Mouse (Mus musculus) forebrain, embryonic 12.5 days (tissue): ENCODE results near the gene Tmem59. TPM values are rescaled to one million over a fixed set of nuclear protein-coding genes. Genes with fewer than 3 reads are reported as not detected.

Experiments
- ATAC-seq: fragments of 200-750 bp; cut with Nextera tagmentation; 2 replicates; pipeline ENCODE4 v1.8.0; 2017; ENCODE audit warnings: moderate TSS enrichment; ENCODE audit not compliant: low FRiP score
- H3K27ac ChIP-seq: fragments of 300-500 bp; sonication (generic); 2 replicates; pipeline ENCODE4 v1.5.1; 2016; ENCODE audit warnings: mild to moderate bottlenecking
- H3K27me3 ChIP-seq: fragments of 300-500 bp; sonication (generic); 2 replicates; pipeline ENCODE4 v1.6.1; 2016; ENCODE audit warnings: mild to moderate bottlenecking
- H3K36me3 ChIP-seq: fragments of 300-500 bp; sonication (generic); replicated peaks from 2 replicates; pipeline ENCODE4 v1.6.1; 2016; ENCODE audit warnings: mild to moderate bottlenecking
- H3K4me1 ChIP-seq: fragments of 300-500 bp; sonication (generic); 2 replicates; pipeline ENCODE4 v1.6.1; 2016
- H3K4me2 ChIP-seq: fragments of 300-500 bp; sonication (generic); 2 replicates; pipeline ENCODE4 v1.6.1; 2016; ENCODE audit warnings: mild to moderate bottlenecking, moderate library complexity
- H3K4me3 ChIP-seq: fragments of 300-500 bp; sonication (generic); replicated peaks from 2 replicates; pipeline ENCODE4 v1.5.1; 2016; ENCODE audit warnings: mild to moderate bottlenecking
- H3K9ac ChIP-seq: fragments of 300-500 bp; sonication (generic); 2 replicates; pipeline ENCODE4 v1.6.1; 2016; ENCODE audit warnings: mild to moderate bottlenecking
- H3K9me3 ChIP-seq: fragments of 300-500 bp; sonication (generic); 2 replicates; pipeline ENCODE4 v1.6.1; 2016
- WGBS: fragments of 180-500 bp; shearing (Covaris S2); methylation state at CpG from one replicate; pipeline ENCODE4 v1.1.7; 2016; 5-methylcytosine and 5-hydroxymethylcytosine counted together
- polyA plus RNA-seq: library from polyadenylated mRNA; unstranded; fragments of >200 nt; fragmentation: Nextera tagmentation; extraction: Ambion mirVana; gene quantifications from 2 replicates; pipeline ENCODE4 v1.2.1, GENCODE M21; 2016

Tmem59 gene
- polyA plus RNA-seq, 1 experiment from 2014 or later: 289 TPM

GRCm38 (mm10) chr4:107213279-107214011 is 35.2 kb downstream of the Tmem59 start:
- Histone ChIP-seq H3K9me3 (no peaks in the 10 kb centered on the region), H3K27ac (no peak overlapping the region), H3K27me3 (no peaks in the 10 kb centered on the region), H3K4me3 (no peak overlapping the region), H3K4me2 (no peak overlapping the region), H3K9ac (no peak overlapping the region), H3K36me3 (0 out of 2 replicates have a peak, but pooled peaks cover 3% of the 10 kb centered on the region), H3K4me1 (no peaks in the 10 kb centered on the region)
- WGBS: 84% methylated on average over 12 of the region's 12 CpGs
- no peak for ATAC-seq

DNA sequence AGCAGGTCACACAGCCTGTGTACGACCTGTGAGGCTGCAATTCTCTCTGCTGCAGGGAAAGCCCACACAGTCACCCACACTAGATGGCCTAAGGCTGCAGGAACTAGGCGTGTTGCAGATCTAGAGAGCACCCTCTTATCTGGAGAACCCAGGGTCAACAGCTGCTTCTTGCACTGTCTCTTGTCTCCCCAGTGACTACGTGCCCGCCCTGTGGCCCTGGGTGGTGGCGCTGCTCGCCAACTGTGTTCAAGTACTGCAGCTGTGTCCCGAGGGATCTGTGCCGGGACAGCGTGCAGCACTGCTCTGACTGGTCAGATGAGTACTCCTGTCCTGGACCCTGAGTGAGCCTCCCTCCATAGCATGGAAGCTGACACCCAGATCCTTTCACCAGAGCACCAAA is 39.4 kb downstream of the Tmem59 start:
- no peak overlapping the region for H3K27ac ChIP-seq
- H3K4me2 ChIP-seq: no peak overlapping the region
- H3K4me3 ChIP-seq: no peak overlapping the region
- no peaks in the 10 kb centered on the region for H3K9me3 ChIP-seq
- no peaks in the 10 kb centered on the region for H3K36me3 ChIP-seq
- no peak for ATAC-seq
- H3K27me3 ChIP-seq: no peaks in the 10 kb centered on the region
- 88% methylated on average over 9 of the region's 9 CpGs for WGBS
- no peak overlapping the region for H3K9ac ChIP-seq
- no peaks in the 10 kb centered on the region for H3K4me1 ChIP-seq

DNA sequence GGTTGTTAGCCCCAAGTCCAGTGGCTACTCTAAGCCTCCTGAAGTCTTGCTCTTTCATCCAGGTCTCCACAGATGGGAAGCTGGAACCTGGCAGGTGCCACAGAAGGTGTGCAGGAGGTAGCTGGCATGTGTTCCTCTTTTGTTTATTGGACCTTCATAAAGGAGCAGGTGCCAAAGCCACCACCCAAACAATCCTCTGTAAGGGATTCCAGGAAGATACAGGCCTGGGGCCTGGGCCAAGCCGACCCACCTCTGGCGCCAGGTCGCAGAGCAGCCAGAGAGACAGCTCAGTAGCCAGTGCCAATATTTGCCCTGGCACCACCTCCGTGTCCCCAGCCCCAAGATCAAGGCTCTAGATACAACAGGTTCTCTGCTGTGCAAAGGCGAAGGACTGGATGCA is 43.3 kb downstream of the Tmem59 start:
- Histone ChIP-seq H3K36me3 (no peaks in the 10 kb centered on the region), H3K27me3 (no peaks in the 10 kb centered on the region), H3K9me3 (no peaks in the 10 kb centered on the region), H3K4me1 (no peaks in the 10 kb centered on the region), H3K27ac (no peak overlapping the region), H3K4me2 (no peak overlapping the region), H3K4me3 (no peak overlapping the region), H3K9ac (no peak overlapping the region)
- ATAC-seq: no peak
- 91% methylated on average over 5 of the region's 5 CpGs for whole genome bisulfite sequencing

GRCm38 (mm10) chr4:107223225-107224204 is 45.3 kb downstream of the Tmem59 start:
- H3K9me3 ChIP-seq: no peaks in the 10 kb centered on the region
- ATAC-seq: no peak
- H3K4me2 ChIP-seq: no peak overlapping the region
- H3K4me1 ChIP-seq: no peaks in the 10 kb centered on the region
- no peaks in the 10 kb centered on the region for H3K36me3 ChIP-seq
- H3K9ac ChIP-seq: no peak overlapping the region
- no peak overlapping the region for H3K27ac ChIP-seq
- 85% methylated on average over 11 of the region's 11 CpGs for WGBS
- no peaks in the 10 kb centered on the region for H3K27me3 ChIP-seq
- H3K4me3 ChIP-seq: no peak overlapping the region

GRCm38 (mm10) chr4:107226313-107226712 is 48.1 kb downstream of the Tmem59 start:
- no peak for ATAC-seq
- Histone ChIP-seq H3K4me1 (no peaks in the 10 kb centered on the region), H3K36me3 (no peaks in the 10 kb centered on the region; the same call in 1 of the 2 replicates), H3K9me3 (no peaks in the 10 kb centered on the region), H3K4me3 (no peak overlapping the region), H3K9ac (no peak overlapping the region), H3K4me2 (no peak overlapping the region), H3K27ac (no peak overlapping the region), H3K27me3 (no peaks in the 10 kb centered on the region)
- 90% methylated on average over 2 of the region's 2 CpGs for WGBS

DNA sequence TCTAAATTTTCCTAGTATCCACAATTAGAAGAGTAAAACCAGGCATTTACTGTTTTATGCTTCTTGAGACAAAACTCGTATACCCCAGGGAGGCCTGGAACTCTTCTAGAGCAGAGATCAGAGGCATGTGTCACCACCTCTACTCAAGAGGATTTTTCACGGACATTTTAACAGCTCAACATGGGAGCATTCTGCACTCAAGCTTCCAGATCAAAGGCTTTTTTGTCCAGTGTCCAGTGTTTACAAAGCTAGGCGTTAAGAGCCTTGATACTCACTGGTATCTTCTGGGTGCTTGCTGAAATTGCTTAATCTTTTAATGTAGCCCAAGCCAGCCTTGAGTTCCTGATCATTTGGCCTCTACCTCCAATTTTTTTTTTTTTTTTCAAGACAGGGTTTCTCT is 54.0 kb downstream of the Tmem59 start:
- 72% methylated on average over 3 of the region's 3 CpGs for WGBS
- ATAC-seq: no peak
- Histone ChIP-seq H3K36me3 (peaks cover 46% of the 10 kb centered on the region), H3K4me3 (no peak overlapping the region), H3K27ac (no peak overlapping the region), H3K9ac (no peak overlapping the region), H3K9me3 (no peaks in the 10 kb centered on the region), H3K27me3 (no peaks in the 10 kb centered on the region), H3K4me2 (no peak overlapping the region), H3K4me1 (no peaks in the 10 kb centered on the region)

- peaks cover 80% of the 10 kb centered on the region for H3K36me3 ChIP-seq
- H3K9me3 ChIP-seq: no peaks in the 10 kb centered on the region
- H3K27ac ChIP-seq: no peak overlapping the region
- H3K9ac ChIP-seq: no peak overlapping the region
- H3K4me2 ChIP-seq: no peak overlapping the region
- H3K4me3 ChIP-seq: no peak overlapping the region
- H3K4me1 ChIP-seq: no peaks in the 10 kb centered on the region
- H3K27me3 ChIP-seq: no peaks in the 10 kb centered on the region
- WGBS: 99% methylated on average over 2 of the region's 2 CpGs
- no peak for ATAC-seq
Observed at GRCm38 (mm10) chr4:107238253-107238652, 60.1 kb downstream of the Tmem59 start.

DNA sequence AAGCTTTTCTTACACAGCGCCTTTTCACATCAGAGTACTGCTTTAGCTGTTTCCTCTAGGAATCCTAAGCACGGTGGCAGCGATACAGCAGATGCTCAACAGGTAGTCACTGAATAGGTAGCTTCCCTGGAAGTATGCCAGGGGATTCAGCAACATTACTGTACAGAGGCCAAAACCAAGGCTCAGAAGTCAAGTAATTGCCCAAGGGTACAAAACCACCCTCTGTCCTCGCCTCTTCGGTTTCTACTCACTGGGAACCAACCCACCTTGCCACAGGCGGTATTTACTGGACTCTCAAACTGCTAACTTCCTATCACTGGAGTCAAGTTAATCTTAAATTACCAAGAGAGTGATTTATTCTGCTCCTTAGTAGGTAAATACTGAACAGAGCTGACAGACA is 62.0 kb downstream of the Tmem59 start:
- Histone ChIP-seq H3K4me3 (no peak overlapping the region), H3K36me3 (peaks cover 72% of the 10 kb centered on the region), H3K27me3 (no peaks in the 10 kb centered on the region), H3K4me2 (no peak overlapping the region), H3K4me1 (peaks cover 3% of the 10 kb centered on the region; the same call in 1 of the 2 replicates), H3K9ac (no peak overlapping the region), H3K9me3 (no peaks in the 10 kb centered on the region), H3K27ac (no peak overlapping the region)
- no peak for ATAC-seq
- 98% methylated on average over 6 of the region's 6 CpGs for WGBS

DNA sequence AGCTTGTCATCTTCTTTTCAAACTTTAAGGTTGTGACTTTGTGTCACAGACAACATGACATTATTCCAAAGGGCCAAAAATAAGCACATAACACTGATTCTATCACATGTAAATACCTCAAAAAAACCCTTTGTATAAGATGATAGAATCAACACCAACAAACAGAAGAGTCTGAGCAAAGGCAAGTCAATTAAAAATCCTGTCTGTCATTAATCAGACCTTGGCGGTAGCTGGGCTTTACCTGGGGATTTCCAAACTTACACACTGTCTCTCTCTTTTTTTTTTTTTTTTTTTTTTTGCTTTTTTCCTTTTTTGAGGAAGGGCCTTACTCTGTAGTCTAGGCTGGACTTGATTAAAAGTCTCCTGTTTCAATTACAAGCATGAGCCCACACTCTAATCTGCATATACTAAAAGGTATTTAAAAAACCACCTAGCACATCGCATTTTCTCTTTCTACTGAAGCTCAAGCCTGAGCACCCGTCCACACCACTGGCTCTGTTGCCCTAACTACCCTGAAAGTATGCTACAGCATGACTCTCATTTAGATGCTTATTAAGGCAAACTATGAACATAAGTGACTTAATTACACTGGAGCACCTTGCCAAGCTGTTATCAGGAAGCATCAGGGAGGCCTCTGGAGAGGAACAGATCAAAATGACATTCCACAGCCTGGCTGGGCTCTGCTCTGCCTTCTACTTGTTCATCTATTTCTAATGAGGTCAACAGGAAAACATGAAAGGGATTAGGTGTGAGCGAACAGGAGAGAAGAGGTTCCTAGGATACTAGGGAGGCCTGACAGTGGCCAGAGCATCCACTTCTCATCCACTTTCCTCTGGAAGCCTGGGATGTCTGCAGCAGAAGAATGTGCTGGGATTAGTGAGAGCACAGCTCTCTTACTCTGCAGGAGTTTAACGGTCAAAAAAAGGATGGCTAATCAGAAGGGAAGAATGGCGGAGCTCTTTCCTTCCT is 65.5 kb downstream of the Tmem59 start:
- Histone ChIP-seq H3K27me3 (no peaks in the 10 kb centered on the region), H3K27ac (0 out of 2 replicates have a peak overlapping the region, but pooled peaks have one; percentile 19), H3K4me3 (no peak overlapping the region), H3K9me3 (no peaks in the 10 kb centered on the region), H3K36me3 (peaks cover 43% of the 10 kb centered on the region), H3K4me1 (peaks cover 3% of the 10 kb centered on the region; the same call in 1 of the 2 replicates), H3K4me2 (no peak overlapping the region), H3K9ac (no peak overlapping the region)
- 70% methylated on average over 6 of the region's 6 CpGs for WGBS
- ATAC-seq: 0 out of 2 replicates have a peak, but pooled peaks have one; percentile 20

GRCm38 (mm10) chr4:107245368-107245767 is 67.2 kb downstream of the Tmem59 start:
- H3K9ac ChIP-seq: no peak overlapping the region
- no peaks in the 10 kb centered on the region for H3K9me3 ChIP-seq
- no peak overlapping the region for H3K27ac ChIP-seq
- ATAC-seq: no peak
- peaks cover 16% of the 10 kb centered on the region for H3K4me1 ChIP-seq
- no peaks in the 10 kb centered on the region for H3K27me3 ChIP-seq
- peaks cover 30% of the 10 kb centered on the region for H3K36me3 ChIP-seq
- H3K4me2 ChIP-seq: no peak overlapping the region
- no peak overlapping the region for H3K4me3 ChIP-seq
- 74% methylated on average over 2 of the region's 2 CpGs for WGBS

DNA sequence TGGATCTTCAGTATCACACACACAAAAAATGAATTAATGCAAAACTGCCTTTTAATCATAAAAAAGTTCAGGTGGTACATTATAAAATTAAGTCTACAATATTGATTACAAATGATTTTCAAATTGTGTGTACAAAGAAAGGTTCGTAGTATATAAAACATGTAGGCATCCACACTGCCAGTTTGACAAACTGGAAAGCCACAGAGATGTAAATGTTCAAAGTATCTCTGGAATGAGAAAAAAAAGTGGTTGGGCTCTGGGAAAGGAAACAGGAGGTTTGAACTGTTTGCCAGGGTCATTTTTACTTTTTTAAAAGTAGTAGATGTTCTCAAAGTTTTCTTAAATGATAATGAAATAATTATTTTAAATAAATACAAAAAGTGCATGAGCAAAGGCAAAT is 67.8 kb downstream of the Tmem59 start:
- H3K4me2 ChIP-seq: no peak overlapping the region
- no peak overlapping the region for H3K9ac ChIP-seq
- no peak overlapping the region for H3K27ac ChIP-seq
- H3K36me3 ChIP-seq: peaks cover 23% of the 10 kb centered on the region
- ATAC-seq: no peak
- H3K9me3 ChIP-seq: no peaks in the 10 kb centered on the region
- no peak overlapping the region for H3K4me3 ChIP-seq
- WGBS: 91% methylated on average over 1 of the region's 1 CpGs
- peaks cover 16% of the 10 kb centered on the region for H3K4me1 ChIP-seq
- no peaks in the 10 kb centered on the region for H3K27me3 ChIP-seq
